Mouse (Mus musculus): ENCODE measurements around the gene Ppp4r3a. TPM values are rescaled to one million over a fixed set of nuclear protein-coding genes. Genes with fewer than 3 reads are reported as not detected.

Gene Ppp4r3a
- total and polyA plus RNA-seq, 3 experiments = 66.6 to 278 (median 171) TPM

DNA sequence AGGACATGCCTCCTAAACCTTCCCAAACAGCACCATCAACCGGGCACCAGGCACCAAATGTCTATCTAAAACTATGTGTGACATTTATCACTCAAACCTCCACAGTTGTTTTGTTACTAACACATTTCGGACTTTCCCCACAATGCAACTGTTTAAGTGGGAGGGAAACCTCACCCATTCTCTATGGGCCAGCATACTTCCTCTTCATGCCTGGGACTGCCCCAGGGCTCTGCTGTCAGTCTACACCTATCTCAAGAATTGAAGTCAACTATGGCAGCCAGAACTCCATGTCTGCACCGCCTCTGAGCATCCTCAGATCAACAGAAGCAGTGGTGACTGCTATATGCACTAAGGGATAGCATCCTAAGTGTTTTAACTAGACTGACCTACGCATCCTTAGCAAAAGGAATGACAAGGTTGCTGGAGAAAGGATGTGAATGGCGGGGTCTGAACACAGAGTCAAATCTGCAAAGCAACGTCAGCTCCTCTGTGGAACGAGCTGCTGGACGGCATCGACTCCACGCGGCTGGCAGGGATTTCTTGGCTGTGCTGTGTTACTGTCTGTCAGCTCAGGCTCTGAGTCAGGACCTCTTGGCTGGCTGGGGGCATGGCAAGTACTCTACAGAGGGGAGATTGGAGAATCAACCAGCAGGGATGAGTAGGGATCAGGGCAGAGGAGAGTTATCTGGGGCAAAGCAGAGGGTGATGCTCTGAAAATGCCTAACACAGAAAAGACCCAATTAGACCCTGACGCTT is 77.7 kb downstream of the Ppp4r3a start:
- H3K4me1 ChIP-seq (ENCODE audit: insufficient read depth, low read depth, low read length) = peaks cover 66% of the 10 kb centered on the region
- no peak for TF ChIP-seq TAL1 (conservative IDR thresholded peaks at IDR 0.05; ENCODE audit: low read depth, low read length)
- no peak for TF ChIP-seq GATA2 (IDR thresholded peaks at IDR 0.05; ENCODE audit: borderline replicate concordance, low read depth, low read length)
- TF ChIP-seq GATA1 (IDR thresholded peaks at IDR 0.05; ENCODE audit: borderline replicate concordance, low read length) = no peak
- TF ChIP-seq CTCF (IDR thresholded peaks at IDR 0.05; ENCODE audit: low read depth, low read length) = no peak
- no peak for TF ChIP-seq POLR2AphosphoS5 (IDR thresholded peaks at IDR 0.05; ENCODE audit: insufficient replicate concordance, low read depth, low read length)
- no peak for DNase-seq (ENCODE audit: low spot score)
- no peaks in the 10 kb centered on the region for H3K9me3 ChIP-seq (replicated peaks)
- H3K27me3 ChIP-seq (ENCODE audit: insufficient read depth, low read length) = no peaks in the 10 kb centered on the region
- ATAC-seq (ENCODE audit: extremely low read depth, insufficient number of reproducible peaks, low FRiP score, poor library complexity, severe bottlenecking) = no peak
- no peak overlapping the region for H3K4me3 ChIP-seq (ENCODE audit: low read depth, low read length)
- H3K36me3 ChIP-seq (replicated peaks) = peaks cover 68% of the 10 kb centered on the region

- Histone ChIP-seq H3K27me3 (ENCODE audit: insufficient read depth, low read length) (no peaks in the 10 kb centered on the region), H3K9me3 (replicated peaks) (no peaks in the 10 kb centered on the region), H3K4me3 (ENCODE audit: low read depth, low read length) (no peak overlapping the region), H3K4me1 (ENCODE audit: insufficient read depth, low read depth, low read length) (peaks cover 58% of the 10 kb centered on the region), H3K36me3 (replicated peaks) (peaks cover 66% of the 10 kb centered on the region)
- ATAC-seq (ENCODE audit: extremely low read depth, insufficient number of reproducible peaks, low FRiP score, poor library complexity, severe bottlenecking) (no peak), DNase-seq (ENCODE audit: low spot score) (no peak)
- TF ChIP-seq GATA1 (IDR thresholded peaks at IDR 0.05; ENCODE audit: borderline replicate concordance, low read length) (no peak), CTCF (IDR thresholded peaks at IDR 0.05; ENCODE audit: low read depth, low read length) (no peak), POLR2AphosphoS5 (IDR thresholded peaks at IDR 0.05; ENCODE audit: insufficient replicate concordance, low read depth, low read length) (no peak), GATA2 (IDR thresholded peaks at IDR 0.05; ENCODE audit: borderline replicate concordance, low read depth, low read length) (no peak), TAL1 (conservative IDR thresholded peaks at IDR 0.05; ENCODE audit: low read depth, low read length) (no peak)
Observed at GRCm38 (mm10) chr12:101004982-101005381, 78.5 kb downstream of the Ppp4r3a start.

- no peak for TF ChIP-seq GATA1 (IDR thresholded peaks at IDR 0.05; ENCODE audit: borderline replicate concordance, low read length)
- no peak for TF ChIP-seq POLR2AphosphoS5 (IDR thresholded peaks at IDR 0.05; ENCODE audit: insufficient replicate concordance, low read depth, low read length)
- TF ChIP-seq GATA2 (IDR thresholded peaks at IDR 0.05; ENCODE audit: borderline replicate concordance, low read depth, low read length) = no peak
- TF ChIP-seq TAL1 (conservative IDR thresholded peaks at IDR 0.05; ENCODE audit: low read depth, low read length) = no peak
- TF ChIP-seq CTCF (IDR thresholded peaks at IDR 0.05; ENCODE audit: low read depth, low read length) = no peak
- DNase-seq (ENCODE audit: low spot score) = no peak
- Histone ChIP-seq H3K9me3 (replicated peaks) (no peaks in the 10 kb centered on the region), H3K27me3 (ENCODE audit: insufficient read depth, low read length) (no peaks in the 10 kb centered on the region), H3K36me3 (replicated peaks) (peaks cover 69% of the 10 kb centered on the region), H3K4me1 (ENCODE audit: insufficient read depth, low read depth, low read length) (peaks cover 60% of the 10 kb centered on the region), H3K4me3 (ENCODE audit: low read depth, low read length) (no peak overlapping the region)
- no peak for ATAC-seq (ENCODE audit: extremely low read depth, insufficient number of reproducible peaks, low FRiP score, poor library complexity, severe bottlenecking)
Observed at GRCm38 (mm10) chr12:101002801-101003513, 80.5 kb downstream of the Ppp4r3a start.

DNA sequence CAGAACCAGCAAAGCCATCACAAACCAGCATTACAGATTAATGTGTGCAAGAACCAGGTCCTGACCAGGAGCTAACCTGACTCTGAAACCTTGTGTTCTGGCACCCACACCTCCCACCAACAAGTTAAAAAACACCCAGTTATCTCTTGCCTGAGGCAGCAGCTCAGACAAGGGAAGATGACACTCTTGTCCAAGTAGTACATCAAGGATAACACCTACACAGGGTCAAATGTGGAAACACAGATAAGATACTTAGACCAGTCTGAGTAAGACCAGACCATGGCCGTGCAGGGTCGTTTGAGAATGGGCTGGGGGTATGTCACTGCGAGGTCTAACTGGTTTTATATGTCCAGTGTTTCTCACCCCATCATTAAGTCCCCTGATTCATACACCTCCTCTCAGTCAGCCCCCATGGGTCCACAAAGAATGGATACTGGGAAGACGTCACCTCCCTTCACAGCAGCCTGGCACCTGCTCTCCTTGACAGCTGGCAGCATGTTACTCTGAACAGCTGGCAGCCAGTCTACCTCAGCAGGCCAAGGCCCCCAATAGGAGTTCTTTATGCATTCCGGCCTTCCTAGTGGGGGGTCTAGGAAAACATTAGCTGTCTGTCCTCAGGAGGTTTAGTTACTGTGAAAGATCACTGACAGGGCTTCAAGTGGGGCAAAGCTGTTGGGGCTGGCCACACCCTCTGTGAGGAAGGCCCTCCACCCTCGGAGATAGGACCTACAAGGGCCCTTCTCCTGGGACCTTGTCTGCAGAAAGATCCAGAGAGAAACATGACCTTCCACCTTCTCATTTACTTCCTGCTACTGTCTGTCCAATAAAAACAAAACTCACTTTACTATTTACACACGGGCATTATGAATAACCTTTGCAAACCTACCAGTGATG is 84.2 kb downstream of the Ppp4r3a start:
- Histone ChIP-seq H3K27me3 (ENCODE audit: insufficient read depth, low read length) (no peaks in the 10 kb centered on the region), H3K4me3 (ENCODE audit: low read depth, low read length) (no peak overlapping the region), H3K9me3 (replicated peaks) (no peaks in the 10 kb centered on the region), H3K36me3 (replicated peaks) (peaks cover 77% of the 10 kb centered on the region), H3K4me1 (ENCODE audit: insufficient read depth, low read depth, low read length) (peaks cover 45% of the 10 kb centered on the region)
- TF ChIP-seq CTCF (IDR thresholded peaks at IDR 0.05; ENCODE audit: low read depth, low read length) = no peak
- TF ChIP-seq GATA1 (IDR thresholded peaks at IDR 0.05; ENCODE audit: borderline replicate concordance, low read length) = no peak
- no peak for TF ChIP-seq TAL1 (conservative IDR thresholded peaks at IDR 0.05; ENCODE audit: low read depth, low read length)
- no peak for TF ChIP-seq GATA2 (IDR thresholded peaks at IDR 0.05; ENCODE audit: borderline replicate concordance, low read depth, low read length)
- TF ChIP-seq POLR2AphosphoS5 (IDR thresholded peaks at IDR 0.05; ENCODE audit: insufficient replicate concordance, low read depth, low read length) = no peak
- DNase-seq (ENCODE audit: low spot score) (no peak), ATAC-seq (ENCODE audit: extremely low read depth, insufficient number of reproducible peaks, low FRiP score, poor library complexity, severe bottlenecking) (no peak)

- peaks cover 45% of the 10 kb centered on the region for H3K4me1 ChIP-seq (ENCODE audit: insufficient read depth, low read depth, low read length)
- no peak for ATAC-seq (ENCODE audit: extremely low read depth, insufficient number of reproducible peaks, low FRiP score, poor library complexity, severe bottlenecking)
- no peaks in the 10 kb centered on the region for H3K9me3 ChIP-seq (replicated peaks)
- H3K36me3 ChIP-seq (replicated peaks) = peaks cover 75% of the 10 kb centered on the region
- no peaks in the 10 kb centered on the region for H3K27me3 ChIP-seq (ENCODE audit: insufficient read depth, low read length)
- H3K4me3 ChIP-seq (ENCODE audit: low read depth, low read length) = no peak overlapping the region
- TF ChIP-seq TAL1 (conservative IDR thresholded peaks at IDR 0.05; ENCODE audit: low read depth, low read length) = no peak
- no peak for TF ChIP-seq GATA2 (IDR thresholded peaks at IDR 0.05; ENCODE audit: borderline replicate concordance, low read depth, low read length)
- TF ChIP-seq POLR2AphosphoS5 (IDR thresholded peaks at IDR 0.05; ENCODE audit: insufficient replicate concordance, low read depth, low read length) = no peak
- no peak for TF ChIP-seq GATA1 (IDR thresholded peaks at IDR 0.05; ENCODE audit: borderline replicate concordance, low read length)
- no peak for TF ChIP-seq CTCF (IDR thresholded peaks at IDR 0.05; ENCODE audit: low read depth, low read length)
- DNase-seq (ENCODE audit: low spot score) = no peak
Observed at GRCm38 (mm10) chr12:100998564-100998962, 84.9 kb downstream of the Ppp4r3a start.
